Mouse (Mus musculus): ENCODE data around the gene Dock9. TPM values are rescaled to one million over a fixed set of nuclear protein-coding genes. Genes with fewer than 3 reads are reported as not detected.
"Not testable (repeated sequence)": the region's sequence is repeated elsewhere in the genome, so short reads cannot be mapped to it uniquely, and the experiment has no call there.

The Dock9 gene
- polyA plus RNA-seq, 1 experiment: 68.4 TPM

GRCm38 (mm10) chr14:121631934-121632333, 165.7 kb downstream of the Dock9 start:
- H3K4me3 ChIP-seq (ENCODE audit: insufficient read depth, low read length): no peak overlapping the region
- peaks cover 4% of the 10 kb centered on the region for H3K4me1 ChIP-seq (ENCODE audit: control insufficient read depth, insufficient read depth, low read length)
- H3K27ac ChIP-seq (ENCODE audit: insufficient read depth, low read length): no peak overlapping the region
- no peak for TF ChIP-seq CTCF (IDR thresholded peaks at IDR 0.05; ENCODE audit: extremely low read depth, insufficient read depth, low read length)
- no peak for TF ChIP-seq POLR2A (IDR thresholded peaks at IDR 0.05; ENCODE audit: extremely low read depth, insufficient read depth, low read length)

DNA sequence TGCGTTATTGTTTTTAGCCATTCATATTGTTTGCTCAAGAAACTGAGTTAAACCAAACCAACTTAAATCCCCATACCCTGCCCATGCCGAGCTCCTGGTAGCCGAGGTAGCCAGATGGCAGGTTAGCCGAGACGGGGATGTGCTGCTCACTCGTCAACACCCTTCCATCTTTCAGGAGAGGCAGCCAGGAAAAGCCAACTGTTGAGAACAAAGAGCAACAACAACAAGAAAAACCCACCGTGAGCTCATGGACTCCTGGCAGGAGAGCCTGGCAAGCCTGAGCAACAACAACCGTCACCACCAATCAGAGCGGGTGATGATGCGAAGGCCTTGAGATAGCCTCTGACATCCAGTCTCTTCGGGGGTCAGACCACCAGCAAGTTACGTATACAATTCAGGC, 170.9 kb downstream of the Dock9 start:
- no peak overlapping the region for H3K27ac ChIP-seq (ENCODE audit: insufficient read depth, low read length)

GRCm38 (mm10) chr14:121623996-121624542, 173.6 kb downstream of the Dock9 start:
- H3K4me3 ChIP-seq (ENCODE audit: insufficient read depth, low read length); H3K4me1 ChIP-seq (ENCODE audit: control insufficient read depth, insufficient read depth, low read length); H3K27ac ChIP-seq (ENCODE audit: insufficient read depth, low read length): not testable (repeated sequence)

More for the DNA sequence above, 170.9 kb downstream of the Dock9 start:
- H3K4me1 ChIP-seq (ENCODE audit: control insufficient read depth, insufficient read depth, low read length): peaks cover 2% of the 10 kb centered on the region
- TF ChIP-seq POLR2A (IDR thresholded peaks at IDR 0.05; ENCODE audit: extremely low read depth, insufficient read depth, low read length) (no peak), CTCF (IDR thresholded peaks at IDR 0.05; ENCODE audit: extremely low read depth, insufficient read depth, low read length) (no peak)
- H3K4me3 ChIP-seq (ENCODE audit: insufficient read depth, low read length): no peak overlapping the region

- TF ChIP-seq CTCF (IDR thresholded peaks at IDR 0.05; ENCODE audit: extremely low read depth, insufficient read depth, low read length) (no peak), POLR2A (IDR thresholded peaks at IDR 0.05; ENCODE audit: extremely low read depth, insufficient read depth, low read length) (no peak)
- no peak overlapping the region for H3K27ac ChIP-seq (ENCODE audit: insufficient read depth, low read length)
- peaks cover 4% of the 10 kb centered on the region for H3K4me1 ChIP-seq (ENCODE audit: control insufficient read depth, insufficient read depth, low read length)
- H3K4me3 ChIP-seq (ENCODE audit: insufficient read depth, low read length): no peak overlapping the region
Measured at GRCm38 (mm10) chr14:121621806-121622205, 175.8 kb downstream of the Dock9 start.

- TF ChIP-seq POLR2A (IDR thresholded peaks at IDR 0.05; ENCODE audit: extremely low read depth, insufficient read depth, low read length) (no peak), CTCF (IDR thresholded peaks at IDR 0.05; ENCODE audit: extremely low read depth, insufficient read depth, low read length) (no peak)
Measured at GRCm38 (mm10) chr14:121620567-121620966, 177.1 kb downstream of the Dock9 start.

GRCm38 (mm10) chr14:121620157-121620556, 177.5 kb downstream of the Dock9 start:
- peaks cover 8% of the 10 kb centered on the region for H3K4me1 ChIP-seq (ENCODE audit: control insufficient read depth, insufficient read depth, low read length)
- TF ChIP-seq POLR2A (IDR thresholded peaks at IDR 0.05; ENCODE audit: extremely low read depth, insufficient read depth, low read length): no peak
- 0 out of 2 replicates have a peak, but pooled peaks have one; percentile 20 for TF ChIP-seq CTCF (IDR thresholded peaks at IDR 0.05; ENCODE audit: extremely low read depth, insufficient read depth, low read length)

More at GRCm38 (mm10) chr14:121620567-121620966, 177.1 kb downstream of the Dock9 start:
- Histone ChIP-seq H3K27ac (ENCODE audit: insufficient read depth, low read length) (no peak overlapping the region), H3K4me3 (ENCODE audit: insufficient read depth, low read length) (no peak overlapping the region), H3K4me1 (ENCODE audit: control insufficient read depth, insufficient read depth, low read length) (peaks cover 7% of the 10 kb centered on the region)

GRCm38 (mm10) chr14:121617645-121618390, 179.8 kb downstream of the Dock9 start:
- H3K4me3 ChIP-seq (ENCODE audit: insufficient read depth, low read length): no peak overlapping the region
- peaks cover 16% of the 10 kb centered on the region for H3K4me1 ChIP-seq (ENCODE audit: control insufficient read depth, insufficient read depth, low read length)
- no peak overlapping the region for H3K27ac ChIP-seq (ENCODE audit: insufficient read depth, low read length)
- TF ChIP-seq CTCF (IDR thresholded peaks at IDR 0.05; ENCODE audit: extremely low read depth, insufficient read depth, low read length) (no peak), POLR2A (IDR thresholded peaks at IDR 0.05; ENCODE audit: extremely low read depth, insufficient read depth, low read length) (no peak)

More at GRCm38 (mm10) chr14:121620157-121620556, 177.5 kb downstream of the Dock9 start:
- H3K27ac ChIP-seq (ENCODE audit: insufficient read depth, low read length): no peak overlapping the region
- H3K4me3 ChIP-seq (ENCODE audit: insufficient read depth, low read length): no peak overlapping the region

GRCm38 (mm10) chr14:121615431-121615830, 182.2 kb downstream of the Dock9 start:
- H3K27ac ChIP-seq (ENCODE audit: insufficient read depth, low read length): no peak overlapping the region
- TF ChIP-seq POLR2A (IDR thresholded peaks at IDR 0.05; ENCODE audit: extremely low read depth, insufficient read depth, low read length) (no peak), CTCF (IDR thresholded peaks at IDR 0.05; ENCODE audit: extremely low read depth, insufficient read depth, low read length) (no peak)
- H3K4me1 ChIP-seq (ENCODE audit: control insufficient read depth, insufficient read depth, low read length): peaks cover 18% of the 10 kb centered on the region
- H3K4me3 ChIP-seq (ENCODE audit: insufficient read depth, low read length): no peak overlapping the region

DNA sequence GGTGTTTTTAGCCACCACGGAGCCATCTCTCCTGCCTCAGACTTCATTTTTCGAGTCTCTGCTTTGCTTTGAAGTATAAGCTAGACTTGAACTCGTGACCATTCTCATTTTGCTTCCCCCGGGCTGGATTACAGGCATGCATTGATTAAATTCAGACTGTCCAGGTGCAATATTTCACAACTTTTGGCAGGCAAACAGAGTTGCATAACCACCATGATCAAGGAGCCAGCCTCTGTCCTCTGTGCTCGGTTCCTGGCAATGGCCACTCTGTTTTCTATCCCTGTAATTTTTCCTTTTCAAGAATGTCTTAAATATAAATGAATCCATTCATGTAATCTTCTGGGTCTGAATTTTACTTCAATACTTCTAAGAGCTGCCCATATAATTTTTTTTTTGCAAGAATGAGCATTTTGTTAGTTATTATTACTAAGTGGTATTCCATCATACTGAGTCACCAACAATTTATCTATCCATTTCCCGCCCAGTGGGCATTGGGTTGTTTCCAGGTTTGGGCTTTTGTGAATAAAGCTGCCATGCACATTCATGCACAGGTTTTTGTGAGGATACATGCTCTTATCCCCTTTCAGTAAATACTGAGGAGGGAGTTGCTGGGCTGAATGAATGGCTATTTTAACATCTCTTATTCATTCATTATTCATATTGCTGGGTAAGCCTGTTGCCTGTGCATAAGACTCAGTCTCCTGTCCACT, 183.0 kb downstream of the Dock9 start:
- Histone ChIP-seq H3K27ac (ENCODE audit: insufficient read depth, low read length) (0 out of 2 replicates have a peak overlapping the region, but pooled peaks have one; percentile 12), H3K4me1 (ENCODE audit: control insufficient read depth, insufficient read depth, low read length) (peaks cover 18% of the 10 kb centered on the region), H3K4me3 (ENCODE audit: insufficient read depth, low read length) (no peak overlapping the region)
- TF ChIP-seq CTCF (IDR thresholded peaks at IDR 0.05; ENCODE audit: extremely low read depth, insufficient read depth, low read length) (no peak), POLR2A (IDR thresholded peaks at IDR 0.05; ENCODE audit: extremely low read depth, insufficient read depth, low read length) (no peak)

All from cortical plate, adult 2 months (tissue).